In genomic region chr13:20472301-20472831, GRCm38 (mm10) we compare ENCODE assay signal across 10 mouse cellular contexts.
DNase-seq lines count a peak whose midpoint lies in the region; ATAC-seq and TF ChIP-seq lines count a peak whose summit lies in the region.
"Had no signal": no experiment of that assay in that cellular context is flagged by ENCODE, and none has a peak within 500 bp of the region (broad histone marks: within the 10 kb centered on the region; RNA-seq: fewer than 3 reads in every experiment).

No protein-coding gene starts in this region.

- TF ChIP-seq CTCF in hindbrain, postnatal 0 days (IDR thresholded peaks at IDR 0.05; ENCODE audit: low read depth), result no peak

- no peaks in the 10 kb centered on the region for H3K27me3 ChIP-seq in heart, embryonic 10.5 days (ENCODE audit: insufficient read depth, poor library complexity, severe bottlenecking)
- no peaks in the 10 kb centered on the region for H3K27me3 ChIP-seq in embryonic facial prominence, embryonic 11.5 days (ENCODE audit: control insufficient read depth, insufficient read depth, low read length)
- no peaks in the 10 kb centered on the region for H3K27me3 ChIP-seq in hindbrain, postnatal 0 days (ENCODE audit: insufficient read depth, low read length)
- no peaks in the 10 kb centered on the region for H3K27me3 ChIP-seq in neural tube, embryonic 14.5 days (ENCODE audit: control insufficient read depth, insufficient read depth, low read length)
- H3K27me3 ChIP-seq in kidney, embryonic 16.5 days (ENCODE audit: insufficient read depth, low read length), result no peaks in the 10 kb centered on the region

- H3K27ac ChIP-seq in heart, embryonic 10.5 days, result no peak overlapping the region
- H3K27ac ChIP-seq in embryonic facial prominence, embryonic 11.5 days (replicated peaks; ENCODE audit: low read depth, low read length), result no peak overlapping the region
- H3K27ac ChIP-seq in hindbrain, postnatal 0 days, result peak overlapping the region; percentile 82
- H3K27ac ChIP-seq in neural tube, embryonic 14.5 days (ENCODE audit: low read depth, low read length), result peak overlapping the region; percentile 69
- H3K27ac ChIP-seq in kidney, embryonic 16.5 days (ENCODE audit: low read length), result no peak overlapping the region
- H3K27ac ChIP-seq: heart, adult 2 months; liver, embryonic 14.5 days had no signal

- no peak overlapping the region for H3K4me2 ChIP-seq in embryonic facial prominence, embryonic 11.5 days (ENCODE audit: low read depth, low read length)
- H3K4me2 ChIP-seq in hindbrain, postnatal 0 days (ENCODE audit: low read depth, low read length), result peak overlapping the region; percentile 74
- H3K4me2 ChIP-seq in neural tube, embryonic 14.5 days (ENCODE audit: low read depth, low read length), result peak overlapping the region; percentile 70
- H3K4me2 ChIP-seq in kidney, embryonic 16.5 days (replicated peaks; ENCODE audit: low read depth, low read length), result no peak overlapping the region

- peak; percentile 68 for DNase-seq in heart, adult 11 months
- no peak for DNase-seq in heart, embryonic 10.5 days (ENCODE audit: low spot score)
- peak; percentile 43 for DNase-seq in embryonic facial prominence, embryonic 11.5 days (ENCODE audit: low spot score)
- peak; percentile 88 for DNase-seq in hindbrain, postnatal 0 days (ENCODE audit: low spot score)
- DNase-seq in adrenal gland, adult 8-10 months, result no peak
- no peak for DNase-seq in kidney, adult 9 months

- ATAC-seq in embryonic facial prominence, embryonic 11.5 days (replicated peaks; ENCODE audit: insufficient number of reproducible peaks, low FRiP score, low TSS enrichment, low read depth), result peak; percentile 46; the same call in 1 of the 2 replicates
- ATAC-seq in hindbrain, postnatal 0 days, result peak; percentile 85
- ATAC-seq in neural tube, embryonic 14.5 days (ENCODE audit: low read depth), result peak; percentile 83
- ATAC-seq in kidney, embryonic 16.5 days (ENCODE audit: low FRiP score, low TSS enrichment), result no peak

- no peak overlapping the region for H3K9ac ChIP-seq in embryonic facial prominence, embryonic 11.5 days (replicated peaks; ENCODE audit: low read length)
- H3K9ac ChIP-seq in hindbrain, postnatal 0 days (replicated peaks; ENCODE audit: low read length), result peak overlapping the region; percentile 62
- H3K9ac ChIP-seq in neural tube, embryonic 14.5 days (replicated peaks; ENCODE audit: low read depth, low read length), result peak overlapping the region; percentile 18
- H3K9ac ChIP-seq in kidney, embryonic 16.5 days (replicated peaks; ENCODE audit: low read length), result no peak overlapping the region
- H3K9ac ChIP-seq: liver, embryonic 14.5 days had no signal

- no peaks in the 10 kb centered on the region for H3K36me3 ChIP-seq in heart, embryonic 10.5 days
- no peaks in the 10 kb centered on the region for H3K36me3 ChIP-seq in embryonic facial prominence, embryonic 11.5 days (replicated peaks; ENCODE audit: control insufficient read depth, insufficient read depth, low read depth, low read length)
- H3K36me3 ChIP-seq in hindbrain, postnatal 0 days (ENCODE audit: insufficient read depth, low read length), result no peaks in the 10 kb centered on the region
- H3K36me3 ChIP-seq in neural tube, embryonic 14.5 days (ENCODE audit: control insufficient read depth, insufficient read depth, low read length), result no peaks in the 10 kb centered on the region
- no peaks in the 10 kb centered on the region for H3K36me3 ChIP-seq in kidney, embryonic 16.5 days (ENCODE audit: insufficient read depth, low read length)

- no peak overlapping the region for H3K4me3 ChIP-seq in heart, embryonic 10.5 days
- no peak overlapping the region for H3K4me3 ChIP-seq in embryonic facial prominence, embryonic 11.5 days (ENCODE audit: low read depth, low read length)
- peak overlapping the region; percentile 56 for H3K4me3 ChIP-seq in hindbrain, postnatal 0 days (ENCODE audit: low read length)
- peak overlapping the region; percentile 44 for H3K4me3 ChIP-seq in neural tube, embryonic 14.5 days (ENCODE audit: low read depth, low read length)
- no peak overlapping the region for H3K4me3 ChIP-seq in kidney, embryonic 16.5 days (ENCODE audit: low read length)
- H3K4me3 ChIP-seq: heart, adult 2 months had no signal

- H3K4me1 ChIP-seq in heart, embryonic 10.5 days, result peaks cover 8% of the 10 kb centered on the region
- no peaks in the 10 kb centered on the region for H3K4me1 ChIP-seq in embryonic facial prominence, embryonic 11.5 days (ENCODE audit: control insufficient read depth, insufficient read depth, low read length)
- no peaks in the 10 kb centered on the region for H3K4me1 ChIP-seq in hindbrain, postnatal 0 days (ENCODE audit: insufficient read depth, low read length)
- H3K4me1 ChIP-seq in neural tube, embryonic 14.5 days (ENCODE audit: control insufficient read depth, insufficient read depth, low read length), result peaks cover 23% of the 10 kb centered on the region
- no peaks in the 10 kb centered on the region for H3K4me1 ChIP-seq in kidney, embryonic 16.5 days (ENCODE audit: insufficient read depth, low read length)

- H3K9me3 ChIP-seq in heart, embryonic 10.5 days, result no peaks in the 10 kb centered on the region
- no peaks in the 10 kb centered on the region for H3K9me3 ChIP-seq in embryonic facial prominence, embryonic 11.5 days (replicated peaks; ENCODE audit: control insufficient read depth, low read length)
- no peaks in the 10 kb centered on the region for H3K9me3 ChIP-seq in hindbrain, postnatal 0 days (ENCODE audit: low read length)
- H3K9me3 ChIP-seq in neural tube, embryonic 14.5 days (ENCODE audit: control insufficient read depth, low read length), result no peaks in the 10 kb centered on the region
- H3K9me3 ChIP-seq in kidney, embryonic 16.5 days (ENCODE audit: low read length), result no peaks in the 10 kb centered on the region

- WGBS in heart, embryonic 10.5 days, result 57% methylated on average over 10 of the region's 10 CpGs
- WGBS in embryonic facial prominence, embryonic 11.5 days, result 51% methylated on average over 10 of the region's 10 CpGs
- 11% methylated on average over 10 of the region's 10 CpGs for WGBS in hindbrain, postnatal 0 days
- WGBS in neural tube, embryonic 14.5 days, result 13% methylated on average over 10 of the region's 10 CpGs
- WGBS in kidney, embryonic 16.5 days, result 56% methylated on average over 10 of the region's 10 CpGs

Comparison
In these comparisons a context has a peak if more than half of its experiments do, and no peak if none do; other contexts are left out.
1. DNase-seq: peak in heart, adult 11 months (single experiment), embryonic facial prominence, embryonic 11.5 days (single experiment) and hindbrain, postnatal 0 days (single experiment); none in heart, embryonic 10.5 days (single experiment), adrenal gland, adult 8-10 months (single experiment) and kidney, adult 9 months (single experiment).
2. H3K27ac ChIP-seq: peak in hindbrain, postnatal 0 days (single experiment) and neural tube, embryonic 14.5 days (single experiment); none in heart, embryonic 10.5 days (single experiment), embryonic facial prominence, embryonic 11.5 days (single experiment) and kidney, embryonic 16.5 days (single experiment).
3. H3K4me3 ChIP-seq: peak in hindbrain, postnatal 0 days (single experiment) and neural tube, embryonic 14.5 days (single experiment); none in heart, embryonic 10.5 days (single experiment), embryonic facial prominence, embryonic 11.5 days (single experiment) and kidney, embryonic 16.5 days (single experiment).
4. H3K4me2 ChIP-seq: peak in hindbrain, postnatal 0 days (single experiment) and neural tube, embryonic 14.5 days (single experiment); none in embryonic facial prominence, embryonic 11.5 days (single experiment) and kidney, embryonic 16.5 days (single experiment).
5. H3K9ac ChIP-seq: peak in hindbrain, postnatal 0 days (single experiment) and neural tube, embryonic 14.5 days (single experiment); none in embryonic facial prominence, embryonic 11.5 days (single experiment) and kidney, embryonic 16.5 days (single experiment).